Mouse (Mus musculus) CH12.LX (cell line): Measurements from ENCODE around the gene Bend4. TPM values are rescaled to one million over a fixed set of nuclear protein-coding genes. Genes with fewer than 3 reads are reported as not detected.

Source experiments
- DNase-seq: peaks from one replicate; pipeline ENCODE4 v3.0.0-alpha.2; 2013; ENCODE audit errors: extremely low read depth
- H3K27ac ChIP-seq: 2 replicates; pipeline ENCODE4 v1.5.1; 2012; ENCODE audit warnings: low read depth, mild to moderate bottlenecking, control low read depth, moderate library complexity; ENCODE audit not compliant: insufficient read depth
- H3K27me3 ChIP-seq: replicated peaks from 2 replicates; pipeline ENCODE3; 2012; ENCODE audit warnings: inconsistent platforms
- H3K36me3 ChIP-seq, 2 experiments: replicated peaks in 1 of 2; 2 replicates each; pipeline versions ENCODE3 to v1.6.1; 2012; ENCODE audit warnings: inconsistent platforms in 1 of 2, low read length in 1 of 2, mild to moderate bottlenecking in 1 of 2, mixed read lengths in 1 of 2, moderate library complexity in 1 of 2; ENCODE audit not compliant: control insufficient read depth in 1 of 2, insufficient read depth in 1 of 2
- H3K4me1 ChIP-seq, 2 experiments: 2 replicates each; pipeline ENCODE4 v1.6.1; 2012; ENCODE audit warnings: inconsistent platforms in 1 of 2, moderate library complexity in 1 of 2; ENCODE audit not compliant: insufficient read depth in 2 of 2, control insufficient read depth in 1 of 2
- H3K4me2 ChIP-seq: 2 replicates; pipeline ENCODE4 v1.6.1; 2012; ENCODE audit warnings: low read depth, mild to moderate bottlenecking, control low read depth; ENCODE audit not compliant: poor library complexity, insufficient read depth, severe bottlenecking
- H3K4me3 ChIP-seq, 3 experiments: fragments of 150-350 bp in 1 of 3; sonication (generic) in 1 of 3; replicated peaks in 1 of 3; 2 replicates each; pipeline versions ENCODE3 to v1.5.1; 2011 to 2012; ENCODE audit warnings: low read depth in 2 of 3, low read length in 2 of 3, mild to moderate bottlenecking in 2 of 3, moderate library complexity in 2 of 3, control low read depth in 1 of 3, improper control_type of control experiment in 1 of 3, inconsistent platforms in 1 of 3, mixed read lengths in 1 of 3; ENCODE audit not compliant: poor library complexity in 1 of 3
- H3K79me2 ChIP-seq: replicated peaks from 2 replicates; pipeline ENCODE4 v1.6.1; 2012; ENCODE audit warnings: mild to moderate bottlenecking, moderate library complexity; ENCODE audit not compliant: control insufficient read depth, poor library complexity, insufficient read depth, severe bottlenecking; ENCODE audit errors: extremely low read depth
- H3K9ac ChIP-seq: 2 replicates; pipeline ENCODE4 v1.6.1; 2012; ENCODE audit warnings: low read depth, mild to moderate bottlenecking, control low read depth, moderate library complexity; ENCODE audit not compliant: insufficient read depth
- H3K9me3 ChIP-seq: replicated peaks from 2 replicates; pipeline ENCODE3; 2012; ENCODE audit warnings: low read length, inconsistent platforms, mixed read lengths
- CHD1 ChIP-seq: IDR thresholded peaks from 2 replicates; pipeline ENCODE4 v1.6.1; 2012; ENCODE audit warnings: low read depth, low read length, improper control_type of control experiment, inconsistent platforms
- CTCF ChIP-seq, 2 experiments: IDR thresholded peaks in 1 of 2; conservative IDR thresholded peaks in 1 of 2; 2 replicates each; pipeline ENCODE4 v1.5.1; 2011 to 2012; ENCODE audit warnings: low read depth in 2 of 2, low read length in 2 of 2, improper control_type of control experiment in 1 of 2, inconsistent platforms in 1 of 2, mild to moderate bottlenecking in 1 of 2, moderate library complexity in 1 of 2
- E2F4 ChIP-seq: IDR thresholded peaks from 2 replicates; pipeline ENCODE4 v1.6.1; 2011; ENCODE audit warnings: low read depth, low read length, improper control_type of control experiment; ENCODE audit not compliant: insufficient replicate concordance
- ELF1 ChIP-seq: IDR thresholded peaks from 2 replicates; pipeline ENCODE4 v1.6.1; 2014; ENCODE audit warnings: low read depth, mild to moderate bottlenecking, inconsistent platforms, low read length, improper control_type of control experiment
- EP300 ChIP-seq: IDR thresholded peaks from 2 replicates; pipeline ENCODE4 v1.6.1; 2011; ENCODE audit warnings: low read length, improper control_type of control experiment
- ETS1 ChIP-seq: conservative IDR thresholded peaks from 2 replicates; pipeline ENCODE4 v1.6.1; 2012; ENCODE audit warnings: low read depth, mild to moderate bottlenecking, inconsistent platforms, low read length, improper control_type of control experiment, moderate library complexity
- HCFC1 ChIP-seq: IDR thresholded peaks from 2 replicates; pipeline ENCODE4 v1.6.1; 2012; ENCODE audit warnings: low read depth, mild to moderate bottlenecking, inconsistent platforms, low read length, improper control_type of control experiment
- JUND ChIP-seq: conservative IDR thresholded peaks from 2 replicates; pipeline ENCODE4 v1.6.1; 2011; ENCODE audit warnings: low read depth, low read length, improper control_type of control experiment
- KAT2A ChIP-seq: IDR thresholded peaks from 2 replicates; pipeline ENCODE4 v1.6.1; 2012; ENCODE audit warnings: low read length, improper control_type of control experiment, inconsistent platforms; ENCODE audit not compliant: insufficient replicate concordance
- MAFK ChIP-seq: IDR thresholded peaks from 2 replicates; pipeline ENCODE4 v1.6.1; 2011; ENCODE audit warnings: low read length, improper control_type of control experiment; ENCODE audit not compliant: insufficient replicate concordance
- MAX ChIP-seq: IDR thresholded peaks from 2 replicates; pipeline ENCODE4 v1.6.1; 2011; ENCODE audit warnings: low read length, improper control_type of control experiment
- MEF2A ChIP-seq: IDR thresholded peaks from 2 replicates; pipeline ENCODE4 v1.6.1; 2014; ENCODE audit warnings: low read depth, mild to moderate bottlenecking, inconsistent platforms, low read length, improper control_type of control experiment, borderline replicate concordance
- MYC ChIP-seq: IDR thresholded peaks from 2 replicates; pipeline ENCODE4 v1.6.1; 2011; ENCODE audit warnings: low read depth, mild to moderate bottlenecking, improper control_type of control experiment, low read length
- NELFE ChIP-seq: IDR thresholded peaks from 2 replicates; pipeline ENCODE4 v1.6.1; 2011; ENCODE audit warnings: low read depth, low read length, improper control_type of control experiment
- NRF1 ChIP-seq: IDR thresholded peaks from 2 replicates; pipeline ENCODE4 v1.6.1; 2014; ENCODE audit warnings: low read depth, mild to moderate bottlenecking, inconsistent platforms, low read length, improper control_type of control experiment, moderate library complexity
- PAX5 ChIP-seq: IDR thresholded peaks from 2 replicates; pipeline ENCODE4 v1.6.1; 2012; ENCODE audit warnings: low read length, inconsistent platforms, mixed read lengths
- POLR2A ChIP-seq: IDR thresholded peaks from 2 replicates; pipeline ENCODE4 v1.6.1; 2011; ENCODE audit warnings: low read depth, mild to moderate bottlenecking, improper control_type of control experiment, low read length
- POLR2AphosphoS2 ChIP-seq: IDR thresholded peaks from 2 replicates; pipeline ENCODE4 v1.6.1; 2011; ENCODE audit warnings: low read depth, low read length, improper control_type of control experiment
- RAD21 ChIP-seq: IDR thresholded peaks from 2 replicates; pipeline ENCODE4 v1.6.1; 2011; ENCODE audit warnings: low read depth, mild to moderate bottlenecking, low read length, improper control_type of control experiment, moderate library complexity
- RCOR1 ChIP-seq: conservative IDR thresholded peaks from 2 replicates; pipeline ENCODE4 v1.6.1; 2012; ENCODE audit warnings: low read depth, mild to moderate bottlenecking, inconsistent platforms, low read length, improper control_type of control experiment
- SIN3A ChIP-seq: IDR thresholded peaks from 2 replicates; pipeline ENCODE4 v1.6.1; 2012; ENCODE audit warnings: low read length, improper control_type of control experiment, inconsistent platforms
- TBP ChIP-seq: conservative IDR thresholded peaks from 2 replicates; pipeline ENCODE4 v1.6.1; 2011; ENCODE audit warnings: low read depth, low read length, improper control_type of control experiment
- TCF12 ChIP-seq: IDR thresholded peaks from 2 replicates; pipeline ENCODE4 v1.6.1; 2014; ENCODE audit warnings: low read depth, mild to moderate bottlenecking, inconsistent platforms, low read length, improper control_type of control experiment
- UBTF ChIP-seq: IDR thresholded peaks from 2 replicates; pipeline ENCODE4 v1.6.1; 2012; ENCODE audit warnings: low read depth, mild to moderate bottlenecking, inconsistent platforms, low read length, improper control_type of control experiment, moderate library complexity
- USF1 ChIP-seq: IDR thresholded peaks from 2 replicates; pipeline ENCODE4 v1.6.1; 2014; ENCODE audit warnings: low read depth, mild to moderate bottlenecking, inconsistent platforms, low read length, improper control_type of control experiment
- USF2 ChIP-seq: conservative IDR thresholded peaks from 2 replicates; pipeline ENCODE4 v1.6.1; 2011; ENCODE audit warnings: low read depth, low read length, improper control_type of control experiment
- ZC3H11A ChIP-seq: IDR thresholded peaks from 2 replicates; pipeline ENCODE4 v1.6.1; 2012; ENCODE audit warnings: low read depth, mild to moderate bottlenecking, inconsistent platforms, low read length, improper control_type of control experiment
- ZKSCAN1 ChIP-seq: IDR thresholded peaks from 2 replicates; pipeline ENCODE4 v1.6.1; 2012; ENCODE audit warnings: low read depth, inconsistent platforms, low read length, improper control_type of control experiment, borderline replicate concordance
- ZMIZ1 ChIP-seq: IDR thresholded peaks from 2 replicates; pipeline ENCODE4 v1.6.1; 2012; ENCODE audit warnings: low read depth, mild to moderate bottlenecking, inconsistent platforms, low read length, improper control_type of control experiment
- dilution Hi-C: fragments of 300-500 bp; cut with MboI; formaldehyde crosslinking; loops from 2 replicates; pipeline ENCODE4 v1.14.3; 2020; ENCODE audit warnings: low sequenced_read_pairs; ENCODE audit not compliant: extremely low pct_unique_long_range_greater_than_20kb, extremely low pct_ligation_motif_present
- in situ Hi-C: fragments of 300-500 bp; cut with MboI; formaldehyde crosslinking; loops from 3 replicates; pipeline ENCODE4 v1.14.3; 2019; ENCODE audit warnings: low sequenced_read_pairs, low pct_ligation_motif_present, low pct_unique_long_range_greater_than_20kb, mixed read lengths
- polyA plus RNA-seq: library from polyadenylated mRNA; unstranded; fragments of >175 nt; gene quantifications from 2 replicates; pipeline ENCODE4 v1.2.1, GENCODE M21; 2012; ENCODE audit warnings: low read depth; ENCODE audit not compliant: insufficient read length
- total RNA-seq, 2 experiments: library from RNA; depleted of rRNA; stranded (reverse); fragments of 300-350 nt in 1 of 2; fragments of >200 nt in 1 of 2; gene quantifications; 2 replicates each; pipeline ENCODE4 v1.2.3; 2012 to 2014

Gene Bend4
- total and polyA plus RNA-seq, 3 experiments: 0.06 TPM; not detected in 2

DNA sequence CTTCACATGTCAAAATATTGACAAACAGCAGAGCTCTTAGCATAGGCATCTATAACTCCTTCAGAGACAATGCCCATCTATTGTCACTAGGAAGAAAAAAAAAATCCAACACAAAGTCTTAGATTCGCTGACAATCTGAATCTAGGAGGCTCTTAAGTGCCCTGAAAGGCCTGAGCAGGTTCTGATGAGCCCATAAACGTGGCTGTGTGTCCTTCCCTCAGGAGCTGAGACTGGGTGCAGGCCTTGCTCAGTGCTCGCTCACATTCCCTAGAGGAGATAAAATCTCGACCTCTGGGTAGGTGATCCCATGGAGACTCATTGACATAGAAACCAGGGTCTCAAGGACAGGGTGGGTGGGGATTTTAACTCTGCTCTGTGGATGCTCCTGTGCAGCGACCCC is 2.1 kb downstream of the Bend4 start:
- dilution Hi-C loops (no loop called here), in situ Hi-C loops (no loop called here)
- no peaks in the 10 kb centered on the region for H3K36me3 ChIP-seq
- H3K4me1 ChIP-seq: no peaks in the 10 kb centered on the region
- H3K4me2 ChIP-seq: no peak overlapping the region
- TF ChIP-seq USF2: no peak
- no peak for TF ChIP-seq KAT2A
- TF ChIP-seq USF1: no peak
- no peak for TF ChIP-seq NELFE
- no peak for TF ChIP-seq MAFK
- no peak for TF ChIP-seq RCOR1
- TF ChIP-seq ZC3H11A: no peak
- TF ChIP-seq MEF2A: no peak
- TF ChIP-seq ZMIZ1: no peak
- TF ChIP-seq SIN3A: no peak
- no peak for TF ChIP-seq ELF1
- TF ChIP-seq HCFC1: no peak
- no peak for TF ChIP-seq ETS1
- TF ChIP-seq ZKSCAN1: no peak
- TF ChIP-seq UBTF: no peak
- no peak for TF ChIP-seq TBP
- no peak for TF ChIP-seq POLR2AphosphoS2
- TF ChIP-seq MYC: no peak
- no peak for TF ChIP-seq JUND
- TF ChIP-seq EP300: no peak
- TF ChIP-seq, all 38 proteins: peak for 0
- Histone ChIP-seq H3K9me3 (peaks cover 14% of the 10 kb centered on the region), H3K79me2 (no peaks in the 10 kb centered on the region), H3K27ac (no peak overlapping the region), H3K4me3 (no peak overlapping the region), H3K27me3 (no peaks in the 10 kb centered on the region), H3K9ac (no peak overlapping the region)
- no peak for DNase-seq

DNA sequence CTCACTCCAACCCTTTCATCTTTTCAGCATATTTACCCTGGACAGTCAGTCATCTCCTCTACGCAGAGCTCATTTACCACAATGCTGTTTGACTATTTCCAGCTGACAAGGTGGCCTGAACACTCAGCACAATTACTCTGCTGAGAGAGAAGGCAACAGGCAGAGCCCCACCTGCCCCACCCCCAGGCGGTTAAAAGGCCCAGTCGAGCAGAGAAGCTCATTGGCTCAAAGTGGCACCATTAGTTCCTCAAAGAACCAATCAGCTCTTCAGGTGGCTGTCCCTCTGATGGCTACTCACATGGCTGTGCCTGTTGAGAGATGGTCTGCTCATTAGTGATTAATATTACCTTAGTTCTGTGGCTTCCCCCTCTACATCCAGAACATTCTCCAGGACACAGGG is 3.5 kb downstream of the Bend4 start:
- Histone ChIP-seq H3K79me2 (no peaks in the 10 kb centered on the region), H3K4me2 (no peak overlapping the region), H3K36me3 (no peaks in the 10 kb centered on the region), H3K27ac (no peak overlapping the region), H3K4me1 (peaks cover 7 to 12% of the 10 kb centered on the region in 2 experiments; a peak in 3 of 4 replicates), H3K27me3 (no peaks in the 10 kb centered on the region), H3K4me3 (no peak overlapping the region), H3K9me3 (peaks cover 14% of the 10 kb centered on the region), H3K9ac (no peak overlapping the region)
- TF ChIP-seq E2F4 (no peak), RAD21 (no peak), USF1 (no peak), POLR2AphosphoS2 (no peak), MAFK (no peak), CTCF (conservative IDR thresholded peaks at IDR 0.05 in 1 of 2, IDR thresholded peaks at IDR 0.05 in 1 of 2; ENCODE audit: low read depth in 2 of 2, low read length in 2 of 2) (no peak), PAX5 (no peak), NELFE (no peak), ZMIZ1 (no peak), MYC (no peak), ETS1 (no peak), MAX (no peak), NRF1 (no peak), MEF2A (no peak), ZKSCAN1 (no peak), EP300 (no peak), POLR2A (no peak), CHD1 (no peak), TCF12 (no peak), UBTF (no peak)
- in situ Hi-C loops: no loop called here
- dilution Hi-C loops: no loop called here
- no peak for DNase-seq
